Mouse (Mus musculus) kidney, embryonic 15.5 days (tissue): ENCODE data around the gene Mmrn2. TPM values are rescaled to one million over a fixed set of nuclear protein-coding genes. Genes with fewer than 3 reads are reported as not detected.

Experiments
- ATAC-seq: fragments of 200-750 bp; cut with Nextera tagmentation; replicated peaks from 2 replicates; pipeline ENCODE4 v1.8.0; 2017; ENCODE audit warnings: moderate TSS enrichment; ENCODE audit not compliant: low FRiP score
- H3K27ac ChIP-seq: fragments of 300-500 bp; sonication (generic); 2 replicates; pipeline ENCODE4 v1.5.1; 2015; ENCODE audit warnings: mild to moderate bottlenecking, inconsistent platforms
- H3K27me3 ChIP-seq: fragments of 300-500 bp; sonication (generic); 2 replicates; pipeline ENCODE4 v1.6.1; 2015; ENCODE audit warnings: inconsistent platforms
- H3K36me3 ChIP-seq: fragments of 300-500 bp; sonication (generic); 2 replicates; pipeline ENCODE4 v1.6.1; 2015; ENCODE audit warnings: inconsistent platforms
- H3K4me1 ChIP-seq: fragments of 300-500 bp; sonication (generic); 2 replicates; pipeline ENCODE4 v1.6.1; 2015; ENCODE audit warnings: inconsistent platforms
- H3K4me2 ChIP-seq: fragments of 300-500 bp; sonication (generic); 2 replicates; pipeline ENCODE4 v1.6.1; 2015; ENCODE audit warnings: moderate library complexity, mild to moderate bottlenecking, inconsistent platforms
- H3K4me3 ChIP-seq: fragments of 300-500 bp; sonication (generic); replicated peaks from 2 replicates; pipeline ENCODE4 v1.5.1; 2015; ENCODE audit warnings: mild to moderate bottlenecking, inconsistent platforms
- H3K9ac ChIP-seq: fragments of 300-500 bp; sonication (generic); 2 replicates; pipeline ENCODE4 v1.6.1; 2015; ENCODE audit warnings: mild to moderate bottlenecking, inconsistent platforms
- H3K9me3 ChIP-seq: fragments of 300-500 bp; sonication (generic); replicated peaks from 2 replicates; pipeline ENCODE4 v1.6.1; 2016; ENCODE audit warnings: inconsistent platforms
- WGBS: fragments of 180-500 bp; shearing (Covaris S2); methylation state at CpG from one replicate; pipeline ENCODE4 v1.1.7; 2015; ENCODE audit warnings: mixed read lengths; 5-methylcytosine and 5-hydroxymethylcytosine counted together
- polyA plus RNA-seq: library from polyadenylated mRNA; unstranded; fragments of >200 nt; fragmentation: Nextera tagmentation; extraction: Ambion mirVana; gene quantifications from 2 replicates; pipeline ENCODE4 v1.2.1, GENCODE M21; 2015

Mmrn2 gene
- polyA plus RNA-seq, 1 experiment from 2014 or later = 17.8 TPM

DNA sequence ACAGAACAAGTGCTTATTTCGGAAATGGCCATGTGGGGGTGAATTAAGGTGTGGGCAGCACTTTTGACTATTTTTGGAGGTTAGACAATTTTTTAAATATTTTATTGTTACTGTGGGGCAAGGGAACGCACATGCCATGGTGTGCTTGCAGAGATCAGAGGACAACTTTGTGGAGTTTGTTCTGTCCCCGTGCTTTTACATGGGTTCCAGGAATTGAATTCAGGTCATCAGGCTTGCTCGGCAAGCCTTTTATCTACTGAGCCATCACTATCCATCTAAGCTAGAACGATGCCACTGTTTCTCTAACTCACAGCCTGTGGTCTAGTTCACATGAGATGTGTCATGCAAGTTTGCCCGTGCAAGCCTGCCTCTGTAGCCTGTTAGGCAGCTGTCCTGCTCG is 27.0 kb upstream of the Mmrn2 start:
- Histone ChIP-seq H3K36me3 (peaks cover 13% of the 10 kb centered on the region), H3K9me3 (no peaks in the 10 kb centered on the region), H3K9ac (no peak overlapping the region), H3K27me3 (no peaks in the 10 kb centered on the region), H3K4me2 (no peak overlapping the region), H3K4me1 (peaks cover 4% of the 10 kb centered on the region; the same call in 1 of the 2 replicates), H3K27ac (no peak overlapping the region), H3K4me3 (no peak overlapping the region)
- no peak for ATAC-seq
- WGBS = 76% methylated on average over 7 of the region's 7 CpGs

DNA sequence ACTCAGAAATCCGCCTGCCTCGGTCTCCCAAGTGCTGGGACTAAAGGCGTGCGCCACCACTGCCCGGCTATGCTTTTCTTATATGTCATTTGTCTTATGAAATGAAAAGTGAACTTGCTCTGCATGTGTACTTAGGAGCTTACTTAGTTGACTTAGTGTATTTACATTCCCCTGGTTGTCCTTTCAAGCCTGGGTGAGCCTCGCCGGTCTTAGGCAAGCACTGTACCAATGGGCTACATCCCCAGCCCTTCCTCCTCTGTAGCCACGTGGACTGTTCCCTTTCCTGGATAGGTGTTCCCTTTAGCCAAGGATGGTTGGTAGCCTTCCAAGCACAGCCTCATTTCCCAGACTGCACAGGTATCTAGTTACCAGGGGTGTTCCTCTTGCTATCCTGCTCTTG is 26.3 kb upstream of the Mmrn2 start:
- no peak for ATAC-seq
- Histone ChIP-seq H3K4me1 (peaks cover 4% of the 10 kb centered on the region; the same call in 1 of the 2 replicates), H3K9me3 (no peaks in the 10 kb centered on the region), H3K36me3 (peaks cover 9% of the 10 kb centered on the region), H3K4me3 (no peak overlapping the region), H3K27me3 (no peaks in the 10 kb centered on the region), H3K4me2 (no peak overlapping the region), H3K27ac (no peak overlapping the region), H3K9ac (no peak overlapping the region)
- WGBS = 85% methylated on average over 8 of the region's 8 CpGs

- no peaks in the 10 kb centered on the region for H3K27me3 ChIP-seq
- peaks cover 8% of the 10 kb centered on the region for H3K4me1 ChIP-seq
- H3K4me2 ChIP-seq = no peak overlapping the region
- no peak for ATAC-seq
- no peak overlapping the region for H3K4me3 ChIP-seq
- H3K9me3 ChIP-seq = no peaks in the 10 kb centered on the region
- H3K9ac ChIP-seq = no peak overlapping the region
- 61% methylated on average over 3 of the region's 3 CpGs for WGBS
- H3K27ac ChIP-seq = no peak overlapping the region
- H3K36me3 ChIP-seq = no peaks in the 10 kb centered on the region
These were observed 23.6 kb upstream of the Mmrn2 start for GRCm38 (mm10) chr14:34351660-34352059.

DNA sequence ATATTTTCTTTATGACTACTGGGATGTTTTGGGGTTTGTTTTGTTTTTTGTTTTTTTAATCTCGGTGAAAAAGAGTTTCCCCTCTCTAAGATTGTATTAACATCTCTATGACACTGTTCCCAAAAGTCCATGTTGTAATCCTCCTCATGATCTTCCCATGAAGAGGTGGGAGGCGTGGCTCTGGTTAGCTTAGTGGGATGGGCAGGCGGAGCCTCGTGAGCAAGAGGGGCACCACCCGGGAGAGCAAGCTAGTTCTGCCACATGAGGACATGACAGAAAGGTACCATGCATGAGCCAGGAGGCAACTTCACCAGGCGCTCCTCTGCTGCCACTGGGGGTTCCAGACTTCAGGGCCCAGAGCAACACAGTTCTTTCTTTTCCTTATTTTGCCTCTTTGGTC is 22.7 kb upstream of the Mmrn2 start:
- Histone ChIP-seq H3K27ac (0 out of 2 replicates have a peak overlapping the region, but pooled peaks have one; percentile 7), H3K27me3 (no peaks in the 10 kb centered on the region)
- WGBS = 66% methylated on average over 6 of the region's 6 CpGs

DNA sequence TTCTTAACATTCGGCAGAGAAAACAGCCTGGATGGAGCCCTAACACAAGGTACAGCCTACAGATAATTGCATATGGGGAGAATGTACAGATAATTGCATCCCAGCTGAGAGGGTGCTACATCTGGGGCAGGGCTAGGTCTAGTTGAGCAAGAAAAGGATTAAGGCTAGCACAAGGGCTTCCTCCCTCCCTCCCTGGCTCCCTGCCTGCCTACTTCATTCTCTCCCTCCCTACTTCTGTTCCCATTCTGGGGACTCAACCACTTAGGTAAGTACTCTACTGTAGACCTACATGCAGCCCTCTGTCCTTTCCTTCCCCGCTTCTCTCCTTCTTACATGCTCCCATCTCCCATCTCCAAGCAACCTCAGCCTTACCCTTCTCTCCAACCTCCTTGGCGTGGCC is 21.9 kb upstream of the Mmrn2 start:
- Histone ChIP-seq H3K4me2 (no peak overlapping the region), H3K9me3 (no peaks in the 10 kb centered on the region), H3K27ac (no peak overlapping the region), H3K27me3 (no peaks in the 10 kb centered on the region), H3K4me3 (no peak overlapping the region), H3K4me1 (peaks cover 8% of the 10 kb centered on the region), H3K9ac (no peak overlapping the region), H3K36me3 (no peaks in the 10 kb centered on the region)
- no peak for ATAC-seq
- WGBS = 89% methylated on average over 3 of the region's 3 CpGs

More for the DNA sequence above, 22.7 kb upstream of the Mmrn2 start:
- ATAC-seq = no peak
- no peaks in the 10 kb centered on the region for H3K36me3 ChIP-seq
- no peak overlapping the region for H3K4me3 ChIP-seq
- peaks cover 8% of the 10 kb centered on the region for H3K4me1 ChIP-seq
- H3K9ac ChIP-seq = no peak overlapping the region
- H3K9me3 ChIP-seq = no peaks in the 10 kb centered on the region
- H3K4me2 ChIP-seq = no peak overlapping the region

- Histone ChIP-seq H3K27me3 (no peaks in the 10 kb centered on the region), H3K36me3 (no peaks in the 10 kb centered on the region)
These were observed 20.8 kb upstream of the Mmrn2 start for GRCm38 (mm10) chr14:34354456-34354855.

DNA sequence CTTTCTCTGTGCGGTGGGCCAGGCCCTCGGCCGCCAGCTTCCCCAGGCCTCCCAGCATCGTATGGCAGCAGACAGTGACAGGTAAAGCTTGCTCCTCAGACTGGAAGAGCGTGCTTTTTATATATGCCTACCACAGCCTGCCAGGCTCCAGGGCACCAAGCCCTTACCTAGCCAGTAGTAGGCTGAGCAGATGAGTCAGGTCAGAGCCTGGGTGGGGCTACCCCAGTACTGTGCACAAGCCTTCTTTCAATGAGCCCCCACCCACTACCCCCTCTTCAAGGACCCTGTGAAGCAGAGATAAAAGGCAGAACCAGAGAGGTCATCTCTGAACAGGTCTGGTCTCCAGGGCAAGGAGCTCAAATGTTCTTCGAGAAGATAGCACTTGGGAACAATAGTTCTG is 20.0 kb upstream of the Mmrn2 start, which contains the start of gene Fam25c:
Fam25c (minus strand) TSS at position 133 of the 400 bp plus-strand sequence.
- no peak within 1 kb of the TSS for H3K27ac ChIP-seq
- H3K27me3 ChIP-seq = no peaks in the 10 kb centered on the region
- no peak within 1 kb of the TSS for H3K4me3 ChIP-seq
- no peak within 1 kb of the TSS for H3K4me2 ChIP-seq
- no peak within 1 kb of the TSS for H3K9ac ChIP-seq
- H3K9me3 ChIP-seq = no peaks in the 10 kb centered on the region
- peaks cover 8% of the 10 kb centered on the region for H3K4me1 ChIP-seq
- H3K36me3 ChIP-seq = no peaks in the 10 kb centered on the region
- no peak for ATAC-seq
- WGBS = 78% methylated on average over 6 of the region's 6 CpGs

More at GRCm38 (mm10) chr14:34354456-34354855, 20.8 kb upstream of the Mmrn2 start:
- no peak overlapping the region for H3K4me2 ChIP-seq
- H3K4me1 ChIP-seq = peaks cover 8% of the 10 kb centered on the region
- WGBS = 85% methylated on average over 4 of the region's 4 CpGs
- no peak overlapping the region for H3K4me3 ChIP-seq
- H3K9me3 ChIP-seq = no peaks in the 10 kb centered on the region
- H3K9ac ChIP-seq = no peak overlapping the region
- no peak overlapping the region for H3K27ac ChIP-seq
- ATAC-seq = no peak

GRCm38 (mm10) chr14:34357671-34358455 is 17.4 kb upstream of the Mmrn2 start:
- no peak for ATAC-seq
- no peaks in the 10 kb centered on the region for H3K9me3 ChIP-seq
- WGBS = 82% methylated on average over 7 of the region's 7 CpGs
- H3K4me1 ChIP-seq = peaks cover 5% of the 10 kb centered on the region; the same call in 1 of the 2 replicates
- no peak overlapping the region for H3K27ac ChIP-seq
- no peaks in the 10 kb centered on the region for H3K36me3 ChIP-seq
- H3K27me3 ChIP-seq = no peaks in the 10 kb centered on the region
- H3K9ac ChIP-seq = no peak overlapping the region
- H3K4me2 ChIP-seq = no peak overlapping the region
- H3K4me3 ChIP-seq = no peak overlapping the region

- H3K9me3 ChIP-seq = no peaks in the 10 kb centered on the region
- H3K27ac ChIP-seq = no peak overlapping the region
- no peak overlapping the region for H3K9ac ChIP-seq
- H3K36me3 ChIP-seq = no peaks in the 10 kb centered on the region
- 54% methylated on average over 5 of the region's 5 CpGs for WGBS
- H3K27me3 ChIP-seq = no peaks in the 10 kb centered on the region
- no peak overlapping the region for H3K4me2 ChIP-seq
- no peak for ATAC-seq
- H3K4me3 ChIP-seq = no peak overlapping the region
- H3K4me1 ChIP-seq = peaks cover 18% of the 10 kb centered on the region
These were observed 15.5 kb upstream of the Mmrn2 start for GRCm38 (mm10) chr14:34359676-34360244.

- ATAC-seq = no peak
- Histone ChIP-seq H3K27ac (no peak overlapping the region), H3K27me3 (no peaks in the 10 kb centered on the region), H3K36me3 (no peaks in the 10 kb centered on the region), H3K4me3 (no peak overlapping the region), H3K4me1 (peaks cover 15% of the 10 kb centered on the region), H3K4me2 (no peak overlapping the region), H3K9ac (no peak overlapping the region), H3K9me3 (no peaks in the 10 kb centered on the region)
- 46% methylated on average over 6 of the region's 6 CpGs for WGBS
These were observed 15.0 kb upstream of the Mmrn2 start for GRCm38 (mm10) chr14:34360251-34360650.

GRCm38 (mm10) chr14:34362135-34362534 is 13.1 kb upstream of the Mmrn2 start:
- H3K27me3 ChIP-seq = no peaks in the 10 kb centered on the region
- ATAC-seq = no peak
- no peak overlapping the region for H3K4me3 ChIP-seq
- H3K4me2 ChIP-seq = no peak overlapping the region
- WGBS = 70% methylated on average over 4 of the region's 4 CpGs
- no peaks in the 10 kb centered on the region for H3K9me3 ChIP-seq
- H3K27ac ChIP-seq = no peak overlapping the region
- H3K36me3 ChIP-seq = no peaks in the 10 kb centered on the region
- no peak overlapping the region for H3K9ac ChIP-seq
- H3K4me1 ChIP-seq = peaks cover 15% of the 10 kb centered on the region

DNA sequence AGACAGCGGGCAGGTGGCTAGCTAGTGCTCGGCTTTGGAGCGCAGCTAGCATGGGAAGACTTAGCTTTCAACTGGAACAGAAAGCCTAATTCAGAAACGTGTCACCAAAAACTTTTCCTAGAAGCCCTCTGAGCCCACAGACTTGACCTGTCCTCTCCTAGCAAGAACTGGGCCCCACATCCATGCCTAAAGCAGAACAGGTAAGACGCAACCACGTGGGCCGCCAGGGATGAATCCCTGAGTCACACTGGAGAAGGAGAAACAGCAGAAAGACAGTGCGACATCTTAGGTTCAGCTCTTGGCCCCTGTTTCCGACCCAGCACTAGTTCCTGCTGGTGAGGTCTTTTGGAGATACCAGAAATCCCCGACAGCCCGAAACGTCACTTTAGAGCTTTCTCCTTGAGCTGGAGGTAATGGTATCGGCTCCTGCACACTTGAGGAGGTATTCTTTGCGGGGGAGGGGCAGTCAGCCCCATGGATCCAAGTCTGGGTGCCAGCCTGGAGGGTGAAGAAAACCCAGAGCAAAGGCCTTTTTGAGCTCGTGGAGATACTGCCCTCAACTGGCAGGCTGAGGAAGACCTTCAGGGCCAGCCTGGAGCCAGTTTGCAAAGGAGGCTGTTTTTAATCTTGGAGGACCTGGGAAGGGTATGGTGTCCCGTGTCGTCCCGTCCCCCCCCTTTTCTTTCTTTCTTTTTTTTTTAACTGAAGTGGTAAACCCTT is 12.4 kb upstream of the Mmrn2 start:
- Histone ChIP-seq H3K4me3 (peak overlapping the region; percentile 50), H3K36me3 (no peaks in the 10 kb centered on the region), H3K9ac (peak overlapping the region; percentile 37; the same call in 1 of the 2 replicates), H3K27ac (no peak overlapping the region), H3K9me3 (no peaks in the 10 kb centered on the region), H3K4me2 (peak overlapping the region; percentile 90), H3K27me3 (no peaks in the 10 kb centered on the region), H3K4me1 (peaks cover 15% of the 10 kb centered on the region)
- 32% methylated on average over 18 of the region's 18 CpGs for WGBS
- peak; percentile 65 for ATAC-seq
